Mouse (Mus musculus) ES-Bruce4 (cell line): Measurements from ENCODE around the gene Hist1h2bk.

Source experiments
- CTCF ChIP-seq: IDR thresholded peaks from one replicate; pipeline ENCODE4 v1.8.1; 2011; ENCODE audit warnings: low read depth, low read length
- POLR2A ChIP-seq: IDR thresholded peaks from one replicate; pipeline ENCODE4 v1.8.1; 2011; ENCODE audit warnings: low read length; ENCODE audit not compliant: insufficient read depth

- TF ChIP-seq CTCF (no peak), POLR2A (no peak)
Measured at GRCm38 (mm10) chr13:22019934-22020835, 15.5 kb upstream of the Hist1h2bk start.
